Mouse (Mus musculus): ENCODE data around the gene A730049H05Rik.

Gene A730049H05Rik

GRCm38 (mm10) chr6:92882446-92882845 is 66.2 kb downstream of the A730049H05Rik start:
- no peak for DNase-seq

GRCm38 (mm10) chr6:92883131-92883900 is 67.0 kb downstream of the A730049H05Rik start:
- DNase-seq = no peak

GRCm38 (mm10) chr6:92891535-92891934 is 75.3 kb downstream of the A730049H05Rik start:
- DNase-seq = no peak

All from cerebellum, postnatal 25 days (tissue).